Mouse (Mus musculus) spleen, adult 2 months (tissue): ENCODE measurements around the gene Tbc1d10a.

Source experiments
- CTCF ChIP-seq: fragments of 200-500 bp; IDR thresholded peaks from 2 replicates; pipeline ENCODE4 v1.5.1; 2011; ENCODE audit warnings: mild to moderate bottlenecking, inconsistent platforms; ENCODE audit not compliant: insufficient read depth, insufficient read length, insufficient replicate concordance; ENCODE audit errors: extremely low read depth
- POLR2A ChIP-seq: fragments of 200-500 bp; IDR thresholded peaks from 2 replicates; pipeline ENCODE4 v1.6.1; 2011; ENCODE audit warnings: low read depth, low read length, inconsistent platforms

- TF ChIP-seq POLR2A (no peak), CTCF (no peak)
These were observed 37.9 kb upstream of the Tbc1d10a start for GRCm38 (mm10) chr11:4148536-4149156.
